Mouse (Mus musculus): ENCODE measurements around the gene Glrp1.

The Glrp1 gene

DNA sequence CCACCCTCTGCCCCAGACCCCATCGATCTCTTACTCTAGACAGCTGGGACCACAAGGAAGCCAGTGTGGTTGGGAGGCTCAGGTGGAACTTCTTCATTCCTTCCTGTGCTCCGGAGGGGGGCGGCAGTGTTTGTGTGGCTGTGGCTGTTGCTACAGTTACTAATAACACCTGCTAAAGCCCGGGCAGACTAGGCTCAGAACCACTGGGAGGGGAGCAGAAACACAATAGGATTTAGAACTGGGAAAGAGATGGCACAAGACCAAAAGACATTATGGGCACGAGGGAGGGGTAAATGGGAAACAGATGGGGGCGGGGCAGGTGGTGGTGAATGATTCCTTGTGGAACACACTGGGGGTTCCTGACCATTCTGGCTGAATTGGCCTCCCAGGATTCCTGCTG lies 47.4 kb downstream of the Glrp1 start:
- no peak for DNase-seq (ENCODE audit: low spot score in 2 of 2)

DNA sequence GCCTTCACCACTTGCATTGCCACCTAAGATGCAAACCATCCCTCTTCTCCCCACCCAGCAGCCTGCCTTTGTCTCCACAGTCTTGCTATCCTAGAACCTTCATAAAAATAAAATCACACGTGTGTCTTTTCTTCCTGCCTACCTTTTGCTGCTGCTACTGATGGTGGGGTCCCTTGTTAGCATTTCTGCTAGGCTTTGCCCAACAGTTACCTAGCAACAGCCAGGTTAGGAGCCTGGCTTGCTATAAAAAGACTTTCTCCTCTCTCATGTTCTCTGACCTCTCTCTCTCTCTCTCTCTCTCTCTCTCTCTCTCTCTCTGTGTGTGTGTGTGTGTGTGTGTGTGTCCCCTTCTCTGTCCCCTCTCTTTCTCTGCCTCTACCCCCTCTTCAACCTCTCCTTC lies 48.8 kb downstream of the Glrp1 start:
- DNase-seq (ENCODE audit: low spot score in 2 of 2) = no peak

DNA sequence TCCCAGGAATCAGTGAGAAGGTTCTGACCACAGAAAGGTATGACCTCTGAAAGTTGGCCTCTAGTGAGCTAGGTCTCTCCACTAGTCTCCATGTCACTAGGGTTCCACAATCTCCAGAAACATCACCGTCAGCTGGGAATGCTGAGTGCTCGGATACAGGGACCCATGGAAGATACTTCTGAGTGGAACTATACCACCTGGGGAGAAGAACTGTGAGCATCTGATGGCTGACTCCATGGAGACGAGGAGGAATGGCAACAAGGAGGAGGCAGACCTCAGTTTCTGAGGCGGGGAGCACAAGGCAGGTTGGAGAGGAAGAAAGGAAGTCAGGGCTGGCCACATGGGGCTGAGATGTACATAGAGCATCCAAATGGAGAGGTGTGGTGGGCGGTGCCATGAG lies 50.2 kb downstream of the Glrp1 start:
- DNase-seq (ENCODE audit: low spot score in 2 of 2) = no peak

DNA sequence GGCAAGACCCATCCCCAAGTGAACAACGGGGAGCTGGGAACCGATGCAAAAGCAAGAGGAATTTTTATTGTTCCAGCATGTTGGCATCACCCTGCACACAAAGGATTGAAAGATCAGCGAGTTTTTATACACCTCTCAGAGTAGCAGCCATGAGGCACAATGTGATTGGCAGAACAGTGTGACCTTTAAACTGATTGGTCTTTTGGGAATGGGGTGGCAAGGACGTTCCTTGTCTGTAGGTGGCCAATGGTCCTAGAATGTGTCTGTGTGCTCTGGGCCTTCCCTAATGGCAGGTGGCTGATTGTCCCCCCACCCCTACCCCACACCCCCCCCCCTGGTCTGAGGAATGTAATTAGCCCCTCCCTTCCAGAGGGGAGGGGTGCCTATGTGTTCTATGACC lies 50.7 kb downstream of the Glrp1 start:
- no peak for DNase-seq (ENCODE audit: low spot score in 2 of 2)

DNA sequence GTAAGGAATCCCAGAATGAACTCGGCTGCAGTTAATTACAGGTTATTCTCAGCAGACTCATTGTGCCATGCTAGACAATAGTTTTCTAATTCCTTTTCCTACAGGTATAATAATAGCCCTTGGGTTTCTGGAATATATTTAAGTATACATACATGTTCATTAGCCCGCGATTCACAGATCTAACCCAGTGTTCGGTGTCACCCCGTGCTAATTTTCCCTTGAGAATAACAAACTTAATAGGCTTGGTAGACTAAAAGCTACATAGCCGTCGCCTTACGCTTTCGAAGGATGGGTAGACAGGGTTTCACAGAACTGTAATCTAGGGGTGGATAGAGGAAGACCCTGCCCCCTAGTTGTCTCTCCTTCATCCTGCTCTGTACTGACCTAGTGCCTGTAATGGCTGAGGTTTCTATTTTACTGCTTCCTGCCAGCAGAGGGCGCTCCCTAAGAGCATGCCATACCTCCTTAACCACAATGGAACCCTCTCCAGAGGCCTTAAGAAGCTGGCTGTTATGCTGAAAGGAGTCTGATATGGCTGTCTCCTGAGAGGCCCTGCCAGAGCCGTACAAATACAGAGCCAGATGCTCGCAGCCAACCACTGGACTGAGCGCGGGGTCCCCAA lies 53.3 kb downstream of the Glrp1 start:
- DNase-seq (ENCODE audit: low spot score in 2 of 2) = peak; percentile 81 to 89

DNA sequence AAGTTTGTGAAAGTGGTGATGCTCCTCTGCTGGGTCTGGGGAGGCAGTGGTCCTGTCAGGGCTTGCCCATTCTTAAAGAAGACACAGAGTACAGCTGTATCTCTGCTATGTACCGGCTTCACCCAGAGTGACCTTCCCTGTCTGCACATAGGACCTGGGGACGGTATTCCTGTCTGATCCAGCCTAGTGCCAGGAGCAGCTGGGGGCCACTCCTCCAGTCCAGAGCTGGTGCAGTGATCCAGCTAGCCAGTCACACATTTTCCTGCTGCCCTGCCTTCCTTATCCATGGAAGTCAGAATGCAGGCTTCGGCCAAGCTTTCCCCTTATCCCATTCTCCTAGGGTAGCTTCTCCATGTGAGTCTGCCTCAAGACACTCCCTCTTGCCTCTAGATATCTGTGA lies 54.1 kb downstream of the Glrp1 start:
- DNase-seq (ENCODE audit: low spot score in 2 of 2) = no peak

DNA sequence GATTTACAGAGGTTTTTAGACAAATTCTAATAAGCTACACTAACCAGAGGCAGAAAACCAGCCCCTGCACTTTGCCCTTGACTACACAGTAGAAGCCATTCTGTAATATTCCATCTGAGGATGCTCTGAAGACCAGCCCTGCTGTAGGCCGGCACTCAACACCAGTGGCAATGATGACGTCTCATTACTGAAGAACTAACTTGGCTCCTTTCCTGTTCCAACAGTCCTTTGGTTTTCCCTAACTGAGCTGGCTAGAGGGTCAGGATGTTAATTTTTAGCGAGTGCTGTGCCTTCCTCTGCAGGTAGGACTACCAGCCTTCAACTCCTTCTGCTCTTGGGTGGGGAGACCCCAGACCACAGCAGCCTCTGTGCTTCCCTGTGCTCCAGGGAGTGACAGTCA lies 55.2 kb downstream of the Glrp1 start:
- no peak for DNase-seq (ENCODE audit: low spot score in 2 of 2)

DNA sequence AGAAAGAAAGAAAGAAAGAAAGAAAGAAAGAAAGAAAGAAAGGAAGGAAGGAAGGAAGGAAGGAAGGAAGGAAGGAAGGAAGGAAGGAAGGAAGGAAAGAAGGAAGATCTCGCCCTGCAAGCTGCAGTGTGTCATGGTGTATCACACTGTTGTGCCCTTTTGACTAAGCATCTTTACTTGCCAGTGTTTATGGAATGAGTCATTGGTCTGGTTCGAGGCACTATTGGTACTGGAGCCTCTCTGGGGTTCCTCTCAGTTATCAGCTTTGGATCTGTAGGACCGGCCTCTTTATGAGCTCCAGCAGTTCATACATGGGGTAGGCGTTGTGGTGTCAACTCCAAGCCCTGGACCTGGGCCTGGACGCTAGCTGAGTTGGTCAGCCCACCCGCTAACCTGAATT lies 57.7 kb downstream of the Glrp1 start:
- no peak for DNase-seq (ENCODE audit: low spot score in 2 of 2)

DNA sequence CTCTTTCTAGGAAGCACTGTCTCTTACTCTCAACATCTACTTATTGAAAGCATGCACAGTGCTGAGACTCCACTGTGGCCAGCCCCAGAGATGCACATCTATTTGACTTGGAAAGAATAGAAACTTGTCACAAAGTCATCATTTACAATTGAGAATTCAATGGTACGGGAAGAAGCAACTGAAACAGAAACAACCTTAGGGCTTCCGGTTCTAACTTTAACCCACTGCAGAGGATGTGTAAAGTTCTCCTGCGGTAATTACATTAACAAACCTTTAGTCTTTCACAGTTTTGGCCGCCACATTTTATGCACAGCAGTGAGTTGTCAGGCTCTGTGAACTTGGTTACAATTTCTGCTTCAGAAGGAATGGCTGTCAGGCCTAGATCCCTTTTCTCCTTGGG lies 59.2 kb downstream of the Glrp1 start:
- no peak for DNase-seq (ENCODE audit: low spot score in 2 of 2)

Measured in right cerebral cortex, adult 2 months (tissue).